In genomic region chr15:36360694-36361521, GRCm38 (mm10) we compare ENCODE assay signal across 8 mouse cellular contexts.
DNase-seq lines count a peak whose midpoint lies in the region; ATAC-seq and TF ChIP-seq lines count a peak whose summit lies in the region.

No protein-coding gene starts in this region.

- DNase-seq in heart, adult 9 months (ENCODE audit: low spot score in 2 of 2) = peak; percentile 32 to 44
- DNase-seq in heart, postnatal 4 days = no peak
- DNase-seq in 3T3-L1 (ENCODE audit: low read depth, low spot score) = peak; percentile 44
- no peak for DNase-seq in limb, embryonic 14.5 days (ENCODE audit: low spot score)
- DNase-seq in left cerebral cortex, postnatal 36 days (ENCODE audit: low spot score in 2 of 2) = no peak
- no peak for DNase-seq in frontal cortex, postnatal 25 days (ENCODE audit: low spot score in 2 of 2)
- DNase-seq in layer of hippocampus, adult 2 months (ENCODE audit: low spot score in 2 of 2) = no peak

- 65% methylated on average over 14 of the region's 14 CpGs for WGBS in embryonic facial prominence, embryonic 13.5 days
- WGBS in limb, embryonic 14.5 days = 73% methylated on average over 14 of the region's 14 CpGs

- H3K27me3 ChIP-seq in embryonic facial prominence, embryonic 13.5 days = no peaks in the 10 kb centered on the region
- H3K27me3 ChIP-seq in limb, embryonic 14.5 days (ENCODE audit: control insufficient read depth, insufficient read depth, low read length) = no peaks in the 10 kb centered on the region

- H3K9ac ChIP-seq in embryonic facial prominence, embryonic 13.5 days = no peak overlapping the region
- H3K9ac ChIP-seq in limb, embryonic 14.5 days (ENCODE audit: low read depth, low read length, severe bottlenecking) = no peak overlapping the region

- H3K4me3 ChIP-seq in embryonic facial prominence, embryonic 13.5 days = no peak overlapping the region
- no peak overlapping the region for H3K4me3 ChIP-seq in limb, embryonic 14.5 days (replicated peaks; ENCODE audit: low read length)
- H3K4me3 ChIP-seq in layer of hippocampus, adult 2 months = no peak overlapping the region

- H3K4me1 ChIP-seq in embryonic facial prominence, embryonic 13.5 days = peaks cover 16% of the 10 kb centered on the region
- 0 out of 2 replicates have a peak, but pooled peaks cover 3% of the 10 kb centered on the region for H3K4me1 ChIP-seq in limb, embryonic 14.5 days (ENCODE audit: control insufficient read depth, insufficient read depth, low read length)

- H3K4me2 ChIP-seq in embryonic facial prominence, embryonic 13.5 days = no peak overlapping the region
- no peak overlapping the region for H3K4me2 ChIP-seq in limb, embryonic 14.5 days (replicated peaks; ENCODE audit: low read depth, low read length, severe bottlenecking)

- no peaks in the 10 kb centered on the region for H3K36me3 ChIP-seq in embryonic facial prominence, embryonic 13.5 days
- H3K36me3 ChIP-seq in limb, embryonic 14.5 days (ENCODE audit: control insufficient read depth, insufficient read depth, low read length) = no peaks in the 10 kb centered on the region

- H3K27ac ChIP-seq in embryonic facial prominence, embryonic 13.5 days = peak overlapping the region; percentile 30; the same call in 1 of the 2 replicates
- H3K27ac ChIP-seq in limb, embryonic 14.5 days (replicated peaks; ENCODE audit: low read depth, low read length) = 0 out of 2 replicates have a peak overlapping the region, but pooled peaks have one; percentile 13
- no peak overlapping the region for H3K27ac ChIP-seq in layer of hippocampus, adult 2 months

- intact Hi-C loops in left cerebral cortex, postnatal 36 days (cut with DNase I) = no loop called here

- ATAC-seq in embryonic facial prominence, embryonic 13.5 days (ENCODE audit: insufficient number of reproducible peaks, insufficient read depth, low FRiP score, low TSS enrichment, low read depth) = no peak
- ATAC-seq in limb, embryonic 14.5 days (ENCODE audit: low FRiP score, low read depth) = no peak

- TF ChIP-seq POLR2A in limb, embryonic 14.5 days (IDR thresholded peaks at IDR 0.05; ENCODE audit: borderline replicate concordance, extremely low read depth, insufficient read depth, insufficient read length) = no peak

- H3K9me3 ChIP-seq in embryonic facial prominence, embryonic 13.5 days = no peaks in the 10 kb centered on the region
- H3K9me3 ChIP-seq in limb, embryonic 14.5 days (ENCODE audit: control insufficient read depth, low read length) = no peaks in the 10 kb centered on the region

- TF ChIP-seq CTCF in layer of hippocampus, adult 2 months (conservative IDR thresholded peaks at IDR 0.05) = no peak

Comparison
In these comparisons a context has a peak if more than half of its experiments do, and no peak if none do; other contexts are left out.
1. DNase-seq: peak in heart, adult 9 months (2 of 2) and 3T3-L1 (single experiment); none in heart, postnatal 4 days (single experiment), limb, embryonic 14.5 days (single experiment), left cerebral cortex, postnatal 36 days (0 of 2), frontal cortex, postnatal 25 days (0 of 2) and layer of hippocampus, adult 2 months (0 of 2).